Mouse (Mus musculus): Measurements from ENCODE around the gene Pacrg.

The Pacrg gene

DNA sequence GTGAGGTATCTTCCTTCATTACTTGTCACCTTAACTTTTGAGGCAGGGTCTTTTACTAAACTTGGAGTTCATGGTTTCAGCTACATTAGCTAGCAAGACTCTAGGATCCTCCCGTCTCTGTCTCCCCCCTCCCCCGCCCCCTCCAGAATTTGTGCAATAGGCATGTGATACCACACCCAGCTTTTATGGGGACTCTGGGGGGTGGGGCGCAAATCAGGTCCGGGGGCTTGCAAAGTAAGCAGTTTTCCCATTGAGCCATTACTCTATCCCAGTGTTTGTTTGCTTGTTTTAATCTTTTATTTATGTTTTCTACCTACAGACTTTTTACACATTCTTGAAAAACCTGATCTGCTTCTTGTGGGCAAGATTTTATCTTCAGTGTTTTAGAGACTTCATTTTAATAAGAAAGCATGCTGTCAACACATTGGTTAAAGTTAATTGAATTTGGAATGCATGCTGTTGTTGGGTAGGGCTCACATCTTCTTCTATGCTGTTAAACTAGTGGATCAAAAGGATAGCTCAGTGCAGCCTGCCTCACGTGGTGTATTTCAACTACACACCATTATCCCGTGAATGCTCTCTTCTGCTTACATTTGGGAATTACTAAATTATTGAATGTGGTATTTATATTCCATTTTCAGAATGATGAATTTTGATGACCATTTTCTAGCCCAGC lies 408.1 kb downstream of the Pacrg start:
- no peaks in the 10 kb centered on the region for H3K36me3 ChIP-seq (ENCODE audit: control insufficient read depth, insufficient read depth, low read length, poor library complexity, severe bottlenecking)
- no peak for DNase-seq (ENCODE audit: low read depth, low spot score)
- H3K27me3 ChIP-seq (ENCODE audit: control insufficient read depth, insufficient read depth, low read length, poor library complexity, severe bottlenecking), result no peaks in the 10 kb centered on the region

DNA sequence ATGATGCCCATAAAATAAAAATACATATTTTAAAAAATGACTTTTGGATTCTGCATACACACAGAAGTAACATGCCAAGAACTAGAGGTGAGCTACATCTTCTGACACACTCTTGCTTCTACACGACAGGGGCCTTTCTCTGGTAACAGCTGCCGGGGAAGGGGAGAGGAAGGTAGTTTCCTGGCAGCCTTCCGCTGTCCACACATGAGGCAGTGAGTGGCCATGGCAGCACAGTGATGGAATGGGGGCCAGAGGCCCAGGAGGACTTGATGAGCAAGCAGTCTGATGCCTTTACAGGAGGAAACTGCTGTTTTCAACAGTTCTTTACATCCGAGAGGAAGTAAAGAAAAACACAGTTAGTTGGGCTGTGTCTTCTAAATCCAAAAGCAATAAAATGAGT lies 409.3 kb downstream of the Pacrg start:
- Histone ChIP-seq H3K36me3 (ENCODE audit: control insufficient read depth, insufficient read depth, low read length, poor library complexity, severe bottlenecking) (no peaks in the 10 kb centered on the region), H3K27me3 (ENCODE audit: control insufficient read depth, insufficient read depth, low read length, poor library complexity, severe bottlenecking) (no peaks in the 10 kb centered on the region)
- no peak for DNase-seq (ENCODE audit: low read depth, low spot score)

DNA sequence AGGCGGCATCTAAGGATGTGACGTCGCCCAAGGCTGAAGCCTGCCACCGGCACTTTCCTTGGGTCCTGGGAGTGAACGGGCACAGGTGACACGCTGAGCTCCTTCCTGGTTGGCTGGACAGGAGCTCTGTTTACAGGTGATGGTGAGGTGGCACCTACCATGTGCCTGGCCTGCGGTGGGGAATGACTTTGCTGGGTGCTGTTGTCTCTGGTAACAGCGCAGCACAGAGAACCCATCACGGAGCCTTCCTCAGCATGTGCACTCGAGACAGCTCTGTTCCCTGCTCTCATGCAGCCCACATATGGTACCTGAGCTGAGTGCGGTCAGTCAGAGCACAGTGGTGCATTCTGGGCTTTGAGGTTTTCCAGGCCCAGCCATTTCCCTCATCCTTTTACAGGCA lies 410.7 kb downstream of the Pacrg start:
- DNase-seq (ENCODE audit: low read depth, low spot score), result no peak
- H3K36me3 ChIP-seq (ENCODE audit: control insufficient read depth, insufficient read depth, low read length, poor library complexity, severe bottlenecking), result no peaks in the 10 kb centered on the region
- no peaks in the 10 kb centered on the region for H3K27me3 ChIP-seq (ENCODE audit: control insufficient read depth, insufficient read depth, low read length, poor library complexity, severe bottlenecking)

DNA sequence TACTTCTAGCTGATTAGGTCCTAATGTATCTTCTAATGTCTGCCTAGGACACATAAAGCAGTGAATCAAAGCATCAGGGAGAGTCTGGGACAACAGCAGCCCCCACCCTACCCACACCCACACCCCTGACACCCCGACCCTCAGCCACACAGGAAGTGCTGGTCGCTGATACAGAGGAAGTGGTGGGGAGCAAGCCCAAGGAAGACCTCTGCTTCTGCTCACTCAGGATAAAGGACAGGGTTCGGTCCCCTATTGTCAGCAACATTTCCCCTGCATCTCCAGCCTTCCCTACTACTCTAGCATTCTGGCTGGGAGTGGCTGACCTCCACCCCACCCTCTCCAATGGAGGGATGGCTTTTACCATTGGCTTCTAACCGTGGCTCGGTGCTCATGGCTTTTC lies 414.8 kb downstream of the Pacrg start:
- DNase-seq (ENCODE audit: low read depth, low spot score), result no peak
- H3K36me3 ChIP-seq (ENCODE audit: control insufficient read depth, insufficient read depth, low read length, poor library complexity, severe bottlenecking), result no peaks in the 10 kb centered on the region

DNA sequence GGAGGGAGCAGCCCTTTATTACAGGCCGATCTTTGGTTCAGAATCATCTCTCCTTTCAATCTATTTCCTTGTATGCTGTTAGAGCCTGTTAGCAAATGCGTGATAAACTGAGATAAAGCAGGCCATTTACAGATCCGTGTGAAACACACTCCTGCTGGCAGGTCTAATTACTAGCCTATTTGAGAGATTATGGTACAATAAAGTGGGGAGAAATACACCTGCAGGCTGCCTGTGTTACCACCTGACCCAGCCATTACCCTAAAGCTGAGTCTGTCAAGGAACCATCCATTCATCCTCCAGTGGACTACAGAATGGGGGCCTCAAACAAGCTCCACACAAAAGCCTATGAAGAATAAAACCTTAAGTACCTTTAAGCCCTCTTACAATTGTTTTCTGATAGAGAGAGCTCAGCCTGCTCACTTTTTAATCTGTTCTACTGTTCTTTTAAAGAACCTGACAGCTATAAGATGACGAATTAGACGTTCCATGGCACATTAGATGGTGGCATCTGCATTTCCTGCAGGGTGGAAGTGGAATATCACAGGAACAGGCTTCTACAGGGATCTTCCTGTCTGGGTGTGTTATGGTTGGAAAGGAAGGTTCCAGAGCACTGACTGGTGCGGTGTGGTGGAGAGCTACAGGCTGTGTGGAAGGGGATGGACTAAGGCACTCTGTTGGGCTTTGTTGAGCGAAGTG lies 422.4 kb downstream of the Pacrg start:
- no peak for DNase-seq (ENCODE audit: low read depth, low spot score)
- Histone ChIP-seq H3K27me3 (ENCODE audit: control insufficient read depth, insufficient read depth, low read length, poor library complexity, severe bottlenecking) (no peaks in the 10 kb centered on the region), H3K36me3 (ENCODE audit: control insufficient read depth, insufficient read depth, low read length, poor library complexity, severe bottlenecking) (no peaks in the 10 kb centered on the region)

More for the DNA sequence above, 414.8 kb downstream of the Pacrg start:
- H3K27me3 ChIP-seq (ENCODE audit: control insufficient read depth, insufficient read depth, low read length, poor library complexity, severe bottlenecking), result no peaks in the 10 kb centered on the region

- DNase-seq (ENCODE audit: low read depth, low spot score), result no peak
- Histone ChIP-seq H3K27me3 (ENCODE audit: control insufficient read depth, insufficient read depth, low read length, poor library complexity, severe bottlenecking) (no peaks in the 10 kb centered on the region), H3K36me3 (ENCODE audit: control insufficient read depth, insufficient read depth, low read length, poor library complexity, severe bottlenecking) (no peaks in the 10 kb centered on the region)
Measured at GRCm38 (mm10) chr17:10416995-10417394, 423.1 kb downstream of the Pacrg start.

GRCm38 (mm10) chr17:10416101-10416500 lies 424.0 kb downstream of the Pacrg start:
- no peak for DNase-seq (ENCODE audit: low read depth, low spot score)
- Histone ChIP-seq H3K36me3 (ENCODE audit: control insufficient read depth, insufficient read depth, low read length, poor library complexity, severe bottlenecking) (no peaks in the 10 kb centered on the region), H3K27me3 (ENCODE audit: control insufficient read depth, insufficient read depth, low read length, poor library complexity, severe bottlenecking) (no peaks in the 10 kb centered on the region; the same call in 1 of the 2 replicates)

DNA sequence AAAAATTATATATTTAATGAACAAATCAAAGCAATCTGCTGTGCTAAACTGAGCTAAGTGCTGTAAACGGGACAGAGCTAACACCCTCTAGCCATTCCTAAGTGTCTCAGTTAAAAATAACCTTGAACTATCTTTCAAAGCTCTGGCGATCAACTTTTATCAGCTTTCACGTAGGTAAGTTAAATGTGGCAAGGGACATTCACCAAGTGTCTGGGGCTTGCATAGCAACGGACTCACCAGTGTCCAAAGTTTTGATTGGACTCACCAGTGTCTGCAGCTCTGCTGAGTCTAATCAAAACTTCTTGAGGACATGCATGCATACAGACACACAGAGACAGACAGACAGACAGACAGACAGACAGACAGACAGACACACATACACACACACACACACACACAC lies 425.7 kb downstream of the Pacrg start:
- Histone ChIP-seq H3K27me3 (ENCODE audit: control insufficient read depth, insufficient read depth, low read length, poor library complexity, severe bottlenecking) (no peaks in the 10 kb centered on the region; the same call in 1 of the 2 replicates), H3K36me3 (ENCODE audit: control insufficient read depth, insufficient read depth, low read length, poor library complexity, severe bottlenecking) (no peaks in the 10 kb centered on the region)
- DNase-seq (ENCODE audit: low read depth, low spot score), result no peak

DNA sequence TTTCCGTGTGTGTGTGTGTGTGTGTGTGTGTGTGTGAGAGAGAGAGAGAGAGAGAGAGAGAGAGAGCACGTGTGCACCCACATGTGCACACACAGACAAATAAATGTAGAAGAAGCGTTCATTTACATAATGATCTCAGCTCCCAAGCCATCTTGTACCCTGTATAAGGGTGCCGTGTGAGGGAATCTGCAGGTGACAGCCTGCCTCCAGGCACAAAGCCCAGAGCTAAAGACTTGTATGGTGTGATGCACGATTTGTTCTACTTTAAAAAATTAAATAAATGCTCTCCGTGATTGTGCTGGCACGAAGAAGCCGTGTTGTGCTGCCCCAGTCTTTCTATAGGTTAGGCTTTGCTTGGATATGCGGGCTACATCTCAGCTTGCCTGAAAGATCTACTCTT lies 426.2 kb downstream of the Pacrg start:
- no peak for DNase-seq (ENCODE audit: low read depth, low spot score)
- Histone ChIP-seq H3K36me3 (ENCODE audit: control insufficient read depth, insufficient read depth, low read length, poor library complexity, severe bottlenecking) (no peaks in the 10 kb centered on the region), H3K27me3 (ENCODE audit: control insufficient read depth, insufficient read depth, low read length, poor library complexity, severe bottlenecking) (no peaks in the 10 kb centered on the region; the same call in 1 of the 2 replicates)

- Histone ChIP-seq H3K27me3 (ENCODE audit: control insufficient read depth, insufficient read depth, low read length, poor library complexity, severe bottlenecking) (no peaks in the 10 kb centered on the region; the same call in 1 of the 2 replicates), H3K36me3 (ENCODE audit: control insufficient read depth, insufficient read depth, low read length, poor library complexity, severe bottlenecking) (no peaks in the 10 kb centered on the region)
- no peak for DNase-seq (ENCODE audit: low read depth, low spot score)
Measured at GRCm38 (mm10) chr17:10410597-10411476, 429.3 kb downstream of the Pacrg start.

- no peak for DNase-seq (ENCODE audit: low read depth, low spot score)
- Histone ChIP-seq H3K27me3 (ENCODE audit: control insufficient read depth, insufficient read depth, low read length, poor library complexity, severe bottlenecking) (no peaks in the 10 kb centered on the region; the same call in 1 of the 2 replicates), H3K36me3 (ENCODE audit: control insufficient read depth, insufficient read depth, low read length, poor library complexity, severe bottlenecking) (no peaks in the 10 kb centered on the region)
Measured at GRCm38 (mm10) chr17:10408681-10409081, 431.4 kb downstream of the Pacrg start.

GRCm38 (mm10) chr17:10407031-10407722 lies 432.9 kb downstream of the Pacrg start:
- H3K27me3 ChIP-seq (ENCODE audit: control insufficient read depth, insufficient read depth, low read length, poor library complexity, severe bottlenecking), result no peaks in the 10 kb centered on the region; the same call in 1 of the 2 replicates
- no peak for DNase-seq (ENCODE audit: low read depth, low spot score)
- no peaks in the 10 kb centered on the region for H3K36me3 ChIP-seq (ENCODE audit: control insufficient read depth, insufficient read depth, low read length, poor library complexity, severe bottlenecking)

- no peak for DNase-seq (ENCODE audit: low read depth, low spot score)
- Histone ChIP-seq H3K36me3 (ENCODE audit: control insufficient read depth, insufficient read depth, low read length, poor library complexity, severe bottlenecking) (no peaks in the 10 kb centered on the region), H3K27me3 (ENCODE audit: control insufficient read depth, insufficient read depth, low read length, poor library complexity, severe bottlenecking) (no peaks in the 10 kb centered on the region; the same call in 1 of the 2 replicates)
Measured at GRCm38 (mm10) chr17:10406311-10406710, 433.8 kb downstream of the Pacrg start.

DNA sequence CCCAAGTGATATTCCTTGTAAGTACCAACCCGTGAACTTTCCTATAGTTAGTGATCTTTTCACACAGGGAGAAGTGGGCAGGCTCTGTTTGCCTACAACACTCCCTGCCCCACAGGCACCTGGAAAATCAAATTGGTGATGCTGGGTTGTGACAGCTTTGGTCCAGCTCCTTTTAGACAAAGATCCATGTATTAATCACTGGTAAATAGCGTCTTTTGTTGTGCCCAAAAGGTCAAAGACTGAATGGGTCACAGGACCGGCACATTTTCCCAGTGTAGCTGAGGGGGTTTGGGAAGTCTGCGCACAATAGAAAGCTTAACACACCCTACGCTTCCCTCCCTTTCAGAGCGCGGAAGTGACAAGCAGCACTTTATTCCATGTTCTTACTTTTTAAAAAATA lies 434.2 kb downstream of the Pacrg start:
- DNase-seq (ENCODE audit: low read depth, low spot score), result no peak
- Histone ChIP-seq H3K36me3 (ENCODE audit: control insufficient read depth, insufficient read depth, low read length, poor library complexity, severe bottlenecking) (no peaks in the 10 kb centered on the region), H3K27me3 (ENCODE audit: control insufficient read depth, insufficient read depth, low read length, poor library complexity, severe bottlenecking) (no peaks in the 10 kb centered on the region)
